Mouse (Mus musculus) bone marrow macrophage, adult 2 months (primary cell): ENCODE data around the gene Nnat.

Experiments used
- CTCF ChIP-seq: IDR thresholded peaks from 2 replicates; pipeline ENCODE4 v1.5.1; 2012; ENCODE audit warnings: low read depth, mild to moderate bottlenecking, low read length, moderate library complexity
- POLR2A ChIP-seq: IDR thresholded peaks from 2 replicates; pipeline ENCODE4 v1.6.1; 2012; ENCODE audit warnings: mild to moderate bottlenecking, low read depth, low read length, borderline replicate concordance

GRCm38 (mm10) chr2:157541631-157542030, 18.2 kb upstream of the Nnat start:
- TF ChIP-seq CTCF (no peak), POLR2A (no peak)
